Mouse (Mus musculus) lung, postnatal 14 days (tissue): ENCODE data around the gene Gm45711.
A peak's percentile ranks its signal among the peaks of the same experiment; 100 is the strongest.
"Not testable (repeated sequence)": the region's sequence is repeated elsewhere in the genome, so short reads cannot be mapped to it uniquely, and the experiment has no call there.

Experiments
- DNase-seq: peaks from one replicate; pipeline ENCODE4 v3.0.0; 2021

Gm45711 gene

DNA sequence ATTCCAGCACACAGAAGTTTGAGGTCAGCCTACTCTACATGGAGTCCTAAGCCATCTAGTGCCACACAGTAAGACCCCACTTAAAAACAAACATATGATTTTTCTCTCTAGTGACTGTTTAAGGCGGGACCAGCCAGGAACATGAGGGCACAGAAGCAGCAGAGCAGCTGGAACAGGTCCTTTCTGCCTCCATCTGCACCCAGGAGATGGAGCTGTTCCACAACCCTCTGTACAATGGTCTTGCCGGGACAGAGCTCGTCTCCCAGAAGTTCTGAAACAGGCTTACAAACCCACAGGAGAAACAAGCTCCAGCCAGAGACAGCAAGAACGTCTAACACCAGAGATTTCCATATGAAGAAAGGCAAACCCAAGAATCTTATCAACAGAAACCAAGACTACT, 3.4 kb upstream of the Gm45711 start:
- peak; percentile 47 for DNase-seq

DNA sequence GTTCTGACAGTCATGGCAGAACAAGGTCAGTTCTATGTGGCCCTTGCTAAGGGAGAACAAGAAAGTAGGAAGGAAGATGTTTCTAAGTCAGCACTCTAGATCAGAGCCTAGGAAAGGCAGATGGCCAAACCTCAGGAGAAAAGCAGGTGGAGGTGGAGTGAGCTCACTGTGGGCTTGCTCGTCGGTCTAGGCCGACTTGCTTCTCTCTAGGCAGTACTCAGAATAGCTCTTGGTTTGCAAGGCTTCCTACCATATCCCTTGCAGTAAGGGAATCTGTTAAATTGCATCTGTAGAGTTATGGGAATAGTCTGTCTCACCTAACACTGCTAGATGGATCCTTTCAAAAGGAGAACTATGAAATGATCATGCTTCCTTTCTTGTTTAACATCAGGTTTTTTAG, 2.1 kb upstream of the Gm45711 start:
- not testable (repeated sequence) for DNase-seq

DNA sequence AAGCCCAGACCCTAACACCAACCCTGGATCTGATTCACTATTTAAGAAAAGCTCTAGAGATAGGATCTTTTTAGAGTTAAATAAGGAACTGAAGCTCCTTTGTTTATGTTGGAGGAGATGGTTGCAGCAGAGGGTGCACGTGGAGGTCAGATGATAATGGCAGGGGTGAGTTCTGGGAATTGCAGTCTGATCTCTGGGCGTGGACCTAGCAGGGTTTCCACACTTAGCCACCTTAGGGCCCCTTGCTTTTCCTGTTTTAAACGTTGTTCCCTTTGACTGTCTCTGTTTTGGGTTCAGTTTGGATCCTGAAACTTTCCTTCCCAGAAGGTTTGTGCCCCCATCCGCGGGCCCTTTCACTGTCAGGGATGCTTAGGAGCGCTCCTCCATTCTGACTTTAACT, 1.5 kb downstream of the Gm45711 start:
- DNase-seq: not testable (repeated sequence)

DNA sequence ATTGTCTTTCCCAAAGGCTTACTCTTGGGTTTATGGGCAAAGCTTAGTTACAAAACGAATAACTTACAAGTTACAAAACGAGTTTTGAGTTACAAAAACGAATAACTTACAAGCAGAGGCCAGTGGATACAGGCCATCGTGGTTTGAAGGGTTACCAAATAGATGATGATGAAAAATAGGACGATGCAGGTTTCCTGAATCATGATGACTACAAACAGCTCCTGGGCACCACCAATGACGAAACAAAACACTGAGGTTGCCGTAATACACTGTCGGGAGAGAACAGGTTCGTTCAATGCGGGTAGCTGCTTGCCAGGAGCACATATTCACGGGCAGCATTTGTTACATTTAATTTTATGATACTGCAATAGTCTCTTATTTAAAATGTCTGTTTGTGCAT, 4.9 kb downstream of the Gm45711 start:
- DNase-seq: no peak

DNA sequence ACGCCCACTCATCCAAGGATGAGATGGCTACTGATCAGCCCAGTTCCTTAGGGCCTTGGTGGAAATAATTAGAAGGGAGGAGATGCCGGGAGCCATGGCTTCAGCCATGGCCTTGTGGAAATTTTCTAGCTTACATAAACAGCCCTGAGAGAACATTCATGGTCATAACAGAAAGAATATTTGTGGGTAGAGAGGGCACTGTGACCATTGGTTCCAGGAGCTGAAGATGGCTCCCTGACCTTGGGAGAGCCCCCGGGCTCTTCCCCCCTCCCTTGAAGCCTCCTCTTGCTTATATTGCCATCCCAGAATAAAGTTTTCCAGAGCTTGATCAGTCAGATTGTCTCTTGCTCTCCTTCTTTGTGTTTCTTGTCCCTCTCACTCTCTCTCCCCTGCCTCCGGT, 7.3 kb downstream of the Gm45711 start:
- DNase-seq: not testable (repeated sequence)

DNA sequence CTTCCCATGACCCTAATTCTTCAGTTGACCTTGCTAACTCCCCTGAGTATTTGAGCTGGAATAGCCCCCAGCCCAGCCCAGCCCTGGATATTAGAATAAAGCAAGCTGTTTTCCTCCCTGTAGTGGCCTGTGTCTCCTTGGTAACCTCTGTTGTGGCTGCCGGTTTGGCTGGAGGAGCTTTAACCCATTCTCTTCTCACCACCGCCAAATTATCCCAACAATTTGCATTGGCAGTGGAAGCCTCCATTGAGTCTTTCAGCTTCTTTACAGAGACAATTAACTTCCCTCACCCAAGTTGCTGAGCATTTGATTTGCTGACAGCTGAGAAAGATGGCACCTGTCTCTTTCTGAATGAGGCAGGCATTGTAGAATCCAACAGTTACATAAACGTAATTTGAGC, 8.3 kb downstream of the Gm45711 start:
- not testable (repeated sequence) for DNase-seq

DNA sequence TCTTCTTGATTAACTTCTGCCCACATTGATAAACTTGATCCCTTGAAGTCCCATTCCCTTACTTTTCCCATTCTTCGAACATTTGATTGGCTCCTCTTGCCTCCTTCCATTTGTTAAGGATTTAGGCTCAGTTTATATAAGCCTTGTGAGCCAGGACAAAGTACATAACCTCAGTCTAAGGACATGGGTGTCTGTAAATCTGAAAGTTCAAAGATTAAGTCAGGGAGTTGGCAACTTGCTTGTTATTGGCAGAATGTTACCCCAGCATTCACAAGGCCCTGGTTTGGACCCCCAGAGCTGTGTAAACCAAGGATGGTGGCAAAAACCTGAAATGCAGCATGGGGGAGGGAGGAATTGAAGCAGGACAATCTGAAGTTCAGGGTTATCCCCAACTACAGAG, 15.5 kb downstream of the Gm45711 start:
- no peak for DNase-seq

DNA sequence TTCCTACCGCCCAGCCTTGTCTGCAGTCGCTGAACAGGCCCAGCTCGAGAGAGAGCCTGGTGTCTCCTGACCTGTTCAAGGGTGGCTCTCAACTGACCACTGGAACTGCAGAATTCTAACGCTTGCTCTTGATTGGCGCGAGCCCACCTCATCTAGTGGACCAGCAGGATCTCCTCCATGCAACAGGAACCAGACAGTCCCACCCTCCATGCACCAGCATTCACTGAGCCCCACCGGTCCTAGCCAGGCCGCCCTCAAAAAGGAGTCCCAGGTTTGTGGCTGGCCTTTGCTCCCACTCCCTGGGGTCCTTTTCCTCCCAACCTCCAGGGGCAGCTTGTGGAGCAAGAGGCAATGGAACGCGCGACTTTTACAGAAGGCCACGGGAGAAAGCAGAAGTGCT, 16.8 kb downstream of the Gm45711 start, which contains the start of gene Cmtm2a:
Gene Cmtm2a (minus strand): TSS at position 101 of the 400 bp plus-strand sequence.
- DNase-seq: not testable (repeated sequence)

DNA sequence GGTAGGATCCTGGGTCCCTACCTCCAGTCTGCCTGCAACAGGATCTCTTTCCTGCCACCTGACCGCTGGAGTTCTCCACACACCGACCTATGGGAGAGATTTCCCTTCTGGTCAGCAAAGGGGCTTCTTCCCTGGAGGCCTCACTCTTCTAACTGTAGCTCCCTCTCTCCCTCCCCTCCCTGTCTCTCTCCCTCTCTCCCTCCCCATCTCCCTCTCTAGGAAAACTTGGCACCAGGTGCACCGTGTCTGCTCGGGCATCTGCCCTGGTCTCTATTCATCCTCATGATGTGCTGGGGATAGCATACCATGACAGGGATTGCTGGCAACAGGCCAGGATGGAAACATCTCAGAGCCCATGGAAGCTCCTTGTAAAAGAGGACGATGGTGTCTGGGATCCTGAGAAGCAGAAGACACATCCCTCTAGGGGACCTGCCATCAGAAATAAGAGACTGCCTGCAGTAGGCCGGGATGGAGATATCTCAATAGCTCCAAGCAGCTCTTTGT, 40.9 kb downstream of the Gm45711 start:
- DNase-seq: no peak

DNA sequence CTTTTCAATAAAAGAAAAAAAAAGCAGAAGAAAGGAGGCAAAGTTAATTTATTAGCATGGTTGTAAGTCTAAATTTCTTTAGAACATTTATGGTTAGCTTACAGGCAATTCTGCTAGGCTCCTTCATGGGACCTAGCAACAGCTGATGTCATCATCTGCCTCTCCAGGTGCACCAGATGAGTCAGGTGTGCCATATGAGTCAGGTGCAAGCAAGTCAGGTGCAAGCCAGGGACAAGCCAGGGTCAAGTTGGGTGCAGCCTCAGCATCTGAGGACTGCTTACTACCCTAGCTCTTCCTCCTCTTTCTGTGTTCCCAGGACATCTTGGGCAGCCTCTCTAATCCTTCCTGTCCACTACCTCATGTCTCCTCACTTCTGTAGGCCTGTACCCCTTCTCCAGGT, 41.5 kb downstream of the Gm45711 start:
- DNase-seq: no peak

DNA sequence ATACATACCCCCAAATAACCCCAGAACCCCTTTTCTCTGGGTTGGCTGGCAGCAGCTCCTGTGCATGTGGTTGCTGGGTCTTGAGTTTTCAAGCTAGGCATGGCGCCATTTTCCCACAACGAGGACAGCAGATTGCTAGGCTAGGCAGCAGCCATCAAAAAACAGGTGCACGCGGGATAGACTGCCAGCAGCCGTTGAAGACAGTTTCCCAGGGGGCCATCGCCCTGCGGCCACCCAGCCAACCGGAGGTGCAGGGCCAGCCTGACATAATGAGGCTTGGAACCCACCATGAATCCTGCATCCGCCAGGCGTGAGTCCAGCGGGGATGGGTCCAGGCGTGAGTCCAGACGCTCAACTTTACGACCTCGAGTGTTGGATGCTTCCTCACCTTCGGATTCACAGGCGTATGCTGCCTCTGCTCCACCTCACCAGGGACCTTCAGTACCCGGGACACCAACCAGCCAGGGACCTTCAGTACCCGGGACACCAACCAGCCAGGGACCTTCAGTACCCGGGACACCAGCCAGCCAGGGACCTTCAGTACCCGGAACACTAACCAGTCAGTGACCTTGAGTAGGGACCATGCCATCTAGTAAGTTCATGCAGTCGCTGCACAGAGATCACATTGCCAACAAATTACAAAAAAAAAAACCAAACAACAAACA, 45.5 kb downstream of the Gm45711 start:
- not testable (repeated sequence) for DNase-seq

DNA sequence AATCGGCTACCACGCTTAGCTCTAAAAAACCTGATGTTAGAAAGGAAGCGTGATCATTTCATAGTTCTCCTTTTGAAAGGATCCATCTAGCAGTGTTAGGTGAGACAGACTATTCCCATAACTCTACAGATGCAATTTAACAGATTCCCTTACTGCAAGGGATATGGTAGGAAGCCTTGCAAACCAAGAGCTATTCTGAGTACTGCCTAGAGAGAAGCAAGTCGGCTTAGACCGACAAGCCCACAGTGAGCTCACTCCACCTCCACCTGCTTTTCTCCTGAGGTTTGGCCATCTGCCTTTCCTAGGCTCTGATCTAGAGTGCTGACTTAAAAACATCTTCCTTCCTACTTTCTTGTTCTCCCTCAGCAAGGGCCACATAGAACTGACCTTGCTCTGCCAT, 48.1 kb downstream of the Gm45711 start:
- not testable (repeated sequence) for DNase-seq

DNA sequence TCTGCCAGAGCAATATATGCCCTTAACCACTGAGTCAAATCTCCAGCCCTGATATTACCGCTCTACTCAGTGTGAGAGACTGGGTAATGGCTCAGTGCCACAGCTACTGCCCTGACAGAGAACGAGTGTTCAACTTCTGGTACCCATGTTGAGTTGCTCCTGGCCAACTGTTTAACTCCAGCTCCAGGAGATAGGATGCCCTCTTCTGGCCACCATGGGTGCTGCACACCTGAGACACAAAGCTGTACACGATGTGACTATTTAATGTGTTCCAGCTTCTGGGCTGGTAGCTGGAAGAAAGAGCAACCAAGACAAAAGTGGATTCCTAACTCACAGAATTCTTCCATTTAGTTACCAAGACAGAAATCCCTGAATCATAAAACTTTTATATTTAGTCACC, 56.9 kb downstream of the Gm45711 start:
- DNase-seq: no peak

DNA sequence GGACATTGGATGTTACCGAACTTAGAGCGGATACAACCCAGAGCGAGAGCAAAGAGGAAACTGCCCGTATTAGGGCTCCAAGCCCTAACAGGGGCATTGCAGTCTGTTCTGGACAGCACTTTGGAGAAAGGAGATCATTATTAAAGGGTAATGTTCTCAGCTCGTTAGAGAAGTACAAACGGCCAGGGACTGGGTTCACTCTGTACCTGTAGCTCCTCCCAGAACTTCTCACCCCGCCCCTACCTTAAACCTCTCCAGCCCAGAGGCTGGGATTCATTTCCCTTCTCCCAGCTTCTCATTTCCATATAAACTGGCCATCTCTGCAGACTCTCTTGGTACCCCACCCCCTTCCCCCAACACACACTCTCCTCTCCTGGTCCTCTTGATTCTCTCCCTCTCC, 58.4 kb downstream of the Gm45711 start:
- DNase-seq: no peak

DNA sequence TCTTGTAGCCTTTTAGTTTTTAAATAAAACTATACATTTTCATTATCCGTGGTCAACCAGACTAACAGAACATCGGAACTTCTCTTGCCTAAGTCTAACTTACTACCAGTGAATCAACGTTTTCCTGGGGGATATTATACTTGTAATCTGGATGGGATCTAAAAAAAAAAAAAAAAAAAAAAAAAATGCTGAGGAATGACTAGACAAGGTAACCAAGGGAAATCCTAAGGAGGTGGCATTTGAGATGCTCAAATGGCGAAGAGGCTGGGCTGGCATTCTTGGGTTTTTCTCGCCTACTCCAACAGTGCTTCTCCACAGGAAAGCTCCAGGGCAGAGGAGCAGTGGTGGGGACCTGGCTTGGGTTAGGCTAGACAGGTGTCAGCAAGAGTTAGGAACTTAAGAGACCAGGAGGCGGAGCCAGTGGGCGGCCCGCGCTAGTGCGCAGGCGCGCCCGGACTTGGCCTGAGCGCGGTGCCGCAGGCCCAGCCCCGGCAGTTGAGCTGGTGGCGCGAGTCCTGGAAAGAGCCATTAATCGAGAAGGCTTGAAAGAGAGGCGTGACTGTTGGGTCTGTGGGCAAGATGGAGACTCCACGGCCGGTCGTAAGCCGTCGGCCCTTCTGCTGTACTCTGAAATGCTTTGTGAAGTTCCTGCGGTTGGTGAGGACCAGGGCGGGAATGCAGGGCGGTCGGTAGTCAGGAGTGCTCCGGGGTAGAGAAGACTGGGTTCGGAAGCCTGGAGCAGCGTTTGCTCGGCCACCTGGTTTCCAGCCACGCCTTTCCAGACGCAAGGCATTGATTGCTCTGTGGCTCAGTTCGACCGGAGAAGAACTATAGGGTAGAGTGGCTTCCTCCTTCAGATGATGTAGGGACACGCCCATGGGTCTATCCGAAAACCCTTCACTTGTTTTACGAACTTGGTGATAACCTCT, 59.2 kb downstream of the Gm45711 start, which contains the start of gene Cklf:
Gene Cklf (plus strand): TSS at position 423 of the 929 bp plus-strand sequence.
- peak; percentile 86 for DNase-seq

DNA sequence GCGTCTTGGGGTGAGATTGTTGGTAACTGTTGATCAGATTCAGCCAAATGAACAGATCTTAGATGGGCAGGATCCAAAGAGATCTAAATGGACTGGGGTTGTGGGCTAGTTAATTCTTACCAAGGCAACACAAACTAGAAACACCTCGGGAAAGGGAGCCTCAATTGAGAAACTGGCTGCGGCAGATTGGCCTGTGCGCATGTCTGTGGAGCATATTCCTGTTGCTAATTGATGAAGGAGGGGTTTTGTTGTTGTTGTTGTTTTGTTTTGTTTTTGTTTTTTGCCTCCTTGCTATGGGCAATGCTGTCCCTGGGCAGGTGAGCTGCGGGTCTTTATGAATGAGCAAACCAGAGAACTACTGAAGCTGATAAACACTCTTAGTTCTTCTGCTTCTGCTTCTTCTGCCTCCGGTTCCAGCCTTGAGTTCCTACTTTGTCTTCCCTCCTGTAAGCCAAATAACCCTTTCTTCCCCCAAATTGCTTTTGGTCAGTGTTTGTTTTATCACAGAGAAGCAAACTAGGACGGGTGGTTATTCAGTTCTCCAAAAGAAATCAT, 60.4 kb downstream of the Gm45711 start:
- no peak for DNase-seq

DNA sequence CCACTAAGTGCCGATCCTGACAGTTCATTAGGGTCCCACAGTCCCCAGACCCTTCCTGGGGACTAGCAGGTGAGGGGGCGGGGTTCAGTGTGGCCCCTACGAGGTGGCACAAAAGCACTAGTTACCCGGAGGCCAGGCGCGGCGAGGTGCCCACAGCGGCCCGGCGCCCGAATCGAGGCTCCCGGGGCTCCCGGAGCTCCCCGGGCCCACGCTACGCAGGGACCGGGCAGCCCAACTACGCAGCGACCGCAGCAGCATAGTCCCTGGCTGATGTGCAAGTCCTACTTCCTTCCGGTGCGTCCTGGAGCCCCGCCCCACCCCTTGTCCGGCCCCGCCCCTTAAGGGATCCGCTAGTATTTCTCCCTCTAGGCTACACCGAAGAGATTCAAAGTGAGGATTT, 61.6 kb downstream of the Gm45711 start, which contains the start of gene Tk2:
Gene Tk2 (minus strand): TSS at position 283 of the 400 bp plus-strand sequence.
- peak; percentile 83 for DNase-seq

DNA sequence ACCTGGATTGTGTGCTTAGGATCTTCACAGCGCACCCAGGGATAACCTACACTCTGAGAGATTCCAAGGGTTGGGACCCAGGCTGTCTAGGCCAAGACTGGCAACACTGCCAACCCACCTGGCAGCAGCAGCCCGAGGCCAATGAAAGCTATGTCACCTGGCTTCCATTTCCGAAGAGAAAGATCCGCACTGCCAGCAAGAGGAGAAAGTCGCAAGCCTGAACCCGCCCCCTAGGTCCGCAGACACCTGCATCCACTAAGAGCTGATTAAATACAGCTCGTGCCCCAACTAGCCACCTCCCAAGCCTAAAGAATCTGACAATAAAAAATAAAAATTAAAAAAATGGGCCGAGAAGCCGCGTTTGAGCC, 62.0 kb downstream of the Gm45711 start:
- DNase-seq: peak; percentile 14

DNA sequence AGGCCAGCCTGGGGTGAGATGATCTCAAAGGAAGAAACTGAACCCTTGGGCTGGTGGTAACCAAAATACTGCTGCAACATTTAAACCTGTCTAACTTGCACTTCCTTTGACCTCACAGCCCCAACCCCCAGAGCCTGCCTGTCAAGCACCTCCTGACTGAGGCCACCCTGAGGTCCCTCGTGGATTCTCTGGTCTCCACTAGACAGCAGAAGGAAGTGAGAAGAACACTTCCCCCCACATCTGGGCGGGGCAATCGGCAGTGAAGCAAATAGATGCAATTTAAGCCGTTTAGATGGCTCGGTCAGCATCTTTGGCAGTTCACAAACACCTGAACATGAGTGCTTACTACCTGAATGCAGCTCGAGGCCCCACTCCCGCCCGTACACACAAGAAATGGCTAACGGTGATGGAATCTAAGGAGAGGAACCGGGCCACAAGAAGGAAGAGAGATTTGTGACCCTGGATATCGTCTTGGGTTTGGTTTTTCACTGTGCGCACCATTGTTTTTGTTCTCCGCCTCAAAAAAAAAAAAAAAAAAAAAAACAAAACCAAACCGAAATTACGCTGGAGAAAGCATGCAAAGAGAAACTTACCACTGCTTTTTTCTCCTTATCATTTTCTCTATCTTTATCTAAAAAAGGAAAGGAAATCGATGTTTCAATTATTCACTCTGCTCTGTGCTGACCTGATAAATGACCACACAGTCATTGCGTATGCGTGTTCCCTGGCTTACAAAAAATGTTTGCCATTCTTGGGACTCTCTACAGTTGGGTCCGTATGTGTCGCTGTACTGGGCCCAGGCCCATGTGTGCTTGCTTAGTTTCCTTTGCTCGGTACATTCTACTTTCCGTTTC, 62.6 kb downstream of the Gm45711 start:
- peak; percentile 39 for DNase-seq

DNA sequence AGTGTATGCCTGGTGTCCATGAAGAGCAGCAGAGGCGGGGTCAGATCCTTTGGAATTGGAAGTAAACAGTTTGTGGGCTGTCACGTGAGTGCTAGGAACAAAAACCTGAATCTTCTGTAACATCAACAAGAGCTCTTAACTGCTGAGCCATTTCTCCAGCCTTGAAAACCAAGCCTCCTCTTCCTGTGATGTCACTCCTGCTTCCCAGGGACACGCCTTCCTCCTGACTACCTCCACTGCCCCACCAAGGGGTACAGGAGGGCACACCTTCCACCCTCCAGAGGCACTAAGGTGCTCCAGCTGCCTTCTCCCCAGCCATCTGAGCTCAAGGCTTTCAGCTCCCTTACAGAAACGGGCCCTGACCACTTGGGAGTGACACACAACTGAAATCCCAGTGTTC, 63.3 kb downstream of the Gm45711 start:
- no peak for DNase-seq

DNA sequence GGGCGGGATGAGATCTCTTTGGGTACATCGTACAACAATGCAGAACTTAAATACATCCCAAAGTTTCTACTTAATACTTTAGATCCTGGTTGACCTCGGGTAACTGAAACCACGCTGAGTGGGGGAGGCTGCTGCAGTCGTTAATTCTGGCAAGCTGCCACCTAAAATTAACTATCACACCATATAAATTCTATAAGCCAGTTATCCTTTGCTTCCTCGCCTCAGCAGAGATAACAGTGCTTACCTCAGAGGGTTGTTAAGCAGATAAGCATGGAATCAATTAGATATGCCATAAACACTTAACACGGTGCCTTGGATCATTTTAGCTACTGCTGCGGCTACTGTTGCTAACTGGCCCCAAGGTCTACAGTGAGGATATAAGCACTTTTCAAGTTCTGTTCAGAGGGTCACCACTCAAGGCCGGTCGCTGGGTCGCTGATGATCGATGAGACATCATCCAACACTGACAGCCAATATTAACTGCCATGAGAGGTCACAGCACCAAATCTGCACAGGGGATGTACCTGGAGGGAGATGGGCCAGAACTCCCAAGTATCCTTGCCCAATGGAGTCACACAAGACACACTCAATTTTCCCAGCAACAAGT, 67.7 kb downstream of the Gm45711 start:
- no peak for DNase-seq

DNA sequence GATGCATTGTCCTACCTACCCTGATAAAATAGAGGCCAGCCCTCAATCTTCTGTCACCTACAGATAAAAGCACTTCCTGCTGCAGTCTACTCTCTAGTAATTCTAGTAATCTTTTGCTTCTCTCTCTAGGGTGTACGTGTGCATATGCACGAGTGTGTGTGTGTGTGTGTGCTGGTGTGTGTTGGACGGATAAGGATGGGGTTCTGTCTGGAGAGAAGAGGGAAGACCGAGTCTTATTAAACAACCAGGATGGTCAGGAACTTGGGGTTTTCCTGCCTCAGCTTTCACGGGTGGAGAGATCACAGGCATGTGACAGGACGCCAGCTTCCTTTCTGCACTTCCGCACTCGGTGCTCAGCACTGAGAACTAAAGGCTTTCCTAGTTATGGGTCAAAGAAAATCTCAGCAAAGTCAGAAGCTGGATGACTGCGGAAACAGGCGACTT, 70.4 kb downstream of the Gm45711 start:
- DNase-seq: no peak
